Mouse (Mus musculus) cerebellum, adult 2 months (tissue): Measurements from ENCODE around the gene Taf8.

Source experiments
- CTCF ChIP-seq: fragments of 200-500 bp; IDR thresholded peaks from 2 replicates; pipeline ENCODE4 v1.5.1; 2011; ENCODE audit warnings: low read depth, mild to moderate bottlenecking, control low read depth, low read length, moderate library complexity, borderline replicate concordance; ENCODE audit not compliant: insufficient read depth
- POLR2A ChIP-seq: fragments of 200-500 bp; IDR thresholded peaks from 2 replicates; pipeline ENCODE4 v1.6.1; 2011; ENCODE audit warnings: low read length, control low read depth, borderline replicate concordance; ENCODE audit not compliant: insufficient read depth

GRCm38 (mm10) chr17:47542061-47542460 is 40.0 kb upstream of the Taf8 start:
- TF ChIP-seq POLR2A = no peak
- TF ChIP-seq CTCF = no peak
